Comparison of ENCODE assay signal across 9 mouse cellular contexts in genomic region chr6:126166548-126167207, GRCm38 (mm10). TPM values are rescaled to one million over a fixed set of nuclear protein-coding genes. Genes with fewer than 3 reads are reported as not detected.
A peak's percentile ranks its signal among the peaks of the same experiment; 100 is the strongest.
DNase-seq lines count a peak whose midpoint lies in the region; ATAC-seq and TF ChIP-seq lines count a peak whose summit lies in the region.
"Had no signal": no experiment of that assay in that cellular context is flagged by ENCODE, and none has a peak within 500 bp of the region (broad histone marks: within the 10 kb centered on the region; RNA-seq: fewer than 3 reads in every experiment).

Ntf3 (minus strand) TSS chr6:126166910.

- peak within 1 kb of the TSS; percentile 91 for H3K4me2 ChIP-seq in embryonic facial prominence, embryonic 13.5 days
- peak within 1 kb of the TSS; percentile 54 for H3K4me2 ChIP-seq in hindbrain, embryonic 11.5 days (replicated peaks; ENCODE audit: low read depth, low read length)
- H3K4me2 ChIP-seq in midbrain, embryonic 13.5 days (replicated peaks) = peak within 1 kb of the TSS; percentile 62

- H3K27me3 ChIP-seq in embryonic facial prominence, embryonic 13.5 days = no peaks in the 10 kb centered on the region
- peaks cover 41% of the 10 kb centered on the region for H3K27me3 ChIP-seq in hindbrain, embryonic 11.5 days (ENCODE audit: control insufficient read depth, insufficient read depth, low read length)
- peaks cover 60% of the 10 kb centered on the region for H3K27me3 ChIP-seq in midbrain, embryonic 13.5 days

- ATAC-seq in embryonic facial prominence, embryonic 13.5 days (ENCODE audit: insufficient number of reproducible peaks, insufficient read depth, low FRiP score, low TSS enrichment, low read depth) = peak; percentile 50
- 0 out of 2 replicates have a peak, but pooled peaks have one; percentile 18 for ATAC-seq in hindbrain, embryonic 11.5 days (ENCODE audit: low FRiP score)
- peak; percentile 15; the same call in 1 of the 2 replicates for ATAC-seq in midbrain, embryonic 13.5 days
- ATAC-seq in activated CD4-positive, CD25-positive, alpha-beta regulatory T cell, adult 4 months = no peak

- H3K4me1 ChIP-seq in embryonic facial prominence, embryonic 13.5 days = peaks cover 40% of the 10 kb centered on the region
- H3K4me1 ChIP-seq in hindbrain, embryonic 11.5 days (replicated peaks; ENCODE audit: control insufficient read depth, insufficient read depth, low read length) = peaks cover 7% of the 10 kb centered on the region
- peaks cover 52% of the 10 kb centered on the region for H3K4me1 ChIP-seq in midbrain, embryonic 13.5 days (replicated peaks)

- peak; percentile 49 for DNase-seq in gastrocnemius, adult 2 months
- DNase-seq in gastrocnemius, postnatal 4 days (ENCODE audit: low spot score in 2 of 2) = no peak
- DNase-seq in hindbrain, embryonic 11.5 days (ENCODE audit: low spot score) = peak; percentile 48
- no peak for DNase-seq in ovary, adult 18-20 months (ENCODE audit: low spot score)
- no peak for DNase-seq in adipocyte (ENCODE audit: low spot score)

- intact Hi-C loops in gastrocnemius, adult 2 months (cut with DNase I) = loop anchor here (1.0 to 5.0 kb wide), 4 partner anchors 79 to 544 kb away; no protein-coding TSS in a partner anchor

- H3K4me3 ChIP-seq in gastrocnemius, adult 2 months = peak within 1 kb of the TSS; percentile 80
- peak within 1 kb of the TSS; percentile 67 for H3K4me3 ChIP-seq in embryonic facial prominence, embryonic 13.5 days
- peak within 1 kb of the TSS; percentile 22 for H3K4me3 ChIP-seq in hindbrain, embryonic 11.5 days (ENCODE audit: low read depth, low read length)
- peak within 1 kb of the TSS; percentile 35 for H3K4me3 ChIP-seq in midbrain, embryonic 13.5 days (replicated peaks)

- H3K9ac ChIP-seq in embryonic facial prominence, embryonic 13.5 days = peak within 1 kb of the TSS; percentile 80
- 0 out of 2 replicates have a peak within 1 kb of the TSS, but pooled peaks have one; percentile 12 for H3K9ac ChIP-seq in hindbrain, embryonic 11.5 days (ENCODE audit: low read depth, low read length)
- H3K9ac ChIP-seq in midbrain, embryonic 13.5 days (replicated peaks) = peak within 1 kb of the TSS; percentile 54; the same call in 1 of the 2 replicates

- H3K36me3 ChIP-seq in embryonic facial prominence, embryonic 13.5 days = no peaks in the 10 kb centered on the region
- no peaks in the 10 kb centered on the region for H3K36me3 ChIP-seq in hindbrain, embryonic 11.5 days (ENCODE audit: control insufficient read depth, insufficient read depth, low read length)
- H3K36me3 ChIP-seq in midbrain, embryonic 13.5 days = no peaks in the 10 kb centered on the region

- TF ChIP-seq CTCF in gastrocnemius, adult 2 months (IDR thresholded peaks at IDR 0.05) = no peak

- peak within 1 kb of the TSS; percentile 76 for H3K27ac ChIP-seq in gastrocnemius, adult 2 months
- peak within 1 kb of the TSS; percentile 86 for H3K27ac ChIP-seq in embryonic facial prominence, embryonic 13.5 days
- H3K27ac ChIP-seq in hindbrain, embryonic 11.5 days (ENCODE audit: low read depth, low read length) = no peak within 1 kb of the TSS
- H3K27ac ChIP-seq in midbrain, embryonic 13.5 days = no peak within 1 kb of the TSS

- H3K9me3 ChIP-seq in embryonic facial prominence, embryonic 13.5 days = no peaks in the 10 kb centered on the region
- H3K9me3 ChIP-seq in hindbrain, embryonic 11.5 days (ENCODE audit: control insufficient read depth, low read length) = no peaks in the 10 kb centered on the region
- no peaks in the 10 kb centered on the region for H3K9me3 ChIP-seq in midbrain, embryonic 13.5 days

- WGBS in embryonic facial prominence, embryonic 13.5 days = under 1% methylated on average over 27 of the region's 27 CpGs
- WGBS in hindbrain, embryonic 11.5 days = under 1% methylated on average over 24 of the region's 27 CpGs
- under 1% methylated on average over 25 of the region's 27 CpGs for WGBS in midbrain, embryonic 13.5 days

RNA-seq across cellular contexts. Expression of gene Ntf3, which starts in this region (rescaled TPM):
- total RNA-seq in gastrocnemius, adult 2 months (2021) = 1 to 10 TPM; 1.4 to 2.4 TPM
- total RNA-seq in gastrocnemius, postnatal 4 days (2021) = 1 to 10 TPM; 3.0 to 3.3 TPM
- polyA plus RNA-seq in embryonic facial prominence, embryonic 13.5 days (2015; fragmentation: Nextera tagmentation; extraction: Ambion mirVana) = 35.3 and 41.1 TPM in 2 replicates
- polyA plus RNA-seq in hindbrain, embryonic 11.5 days (2014; fragmentation: Nextera tagmentation; extraction: Ambion mirVana) = 4.5 and 5.8 TPM in 2 replicates
- polyA plus RNA-seq in midbrain, embryonic 13.5 days (2015; fragmentation: Nextera tagmentation; extraction: Ambion mirVana) = 1.0 and 1.5 TPM in 2 replicates
- polyA plus RNA-seq in activated CD4-positive, CD25-positive, alpha-beta regulatory T cell, adult 4 months (2017; shearing (Covaris generic)) = not detected
- total RNA-seq: neutrophil, adult 5-6 weeks had no signal

Comparison
In these comparisons a context has a peak if more than half of its experiments do, and no peak if none do; other contexts are left out.
1. DNase-seq: peak in gastrocnemius, adult 2 months (single experiment) and hindbrain, embryonic 11.5 days (single experiment); none in gastrocnemius, postnatal 4 days (0 of 2), ovary, adult 18-20 months (single experiment) and adipocyte (single experiment).
2. H3K27ac ChIP-seq: peak in gastrocnemius, adult 2 months (single experiment) and embryonic facial prominence, embryonic 13.5 days (single experiment); none in hindbrain, embryonic 11.5 days (single experiment) and midbrain, embryonic 13.5 days (single experiment).
3. H3K4me3 ChIP-seq: peak in every context shown above with its lines; median percentile 80 in gastrocnemius, adult 2 months; 67 in embryonic facial prominence, embryonic 13.5 days; 35 in midbrain, embryonic 13.5 days; 22 in hindbrain, embryonic 11.5 days.
4. H3K9ac ChIP-seq: peak in every context shown above with its lines; median percentile 80 in embryonic facial prominence, embryonic 13.5 days; 54 in midbrain, embryonic 13.5 days; 12 in hindbrain, embryonic 11.5 days.
5. Peak in every context shown above with its lines, with median percentiles within 50 percentile points of each other: H3K4me2 ChIP-seq.